Mouse (Mus musculus) hindlimb bud, embryonic 11.5 days (tissue): ENCODE results near the gene Mastl.

Experiments used
- DNase-seq: peaks from one replicate; pipeline ENCODE4 v3.0.0-alpha.2; 2012; ENCODE audit warnings: low read depth, low spot score; ENCODE audit errors: extremely low spot score

The Mastl gene

DNA sequence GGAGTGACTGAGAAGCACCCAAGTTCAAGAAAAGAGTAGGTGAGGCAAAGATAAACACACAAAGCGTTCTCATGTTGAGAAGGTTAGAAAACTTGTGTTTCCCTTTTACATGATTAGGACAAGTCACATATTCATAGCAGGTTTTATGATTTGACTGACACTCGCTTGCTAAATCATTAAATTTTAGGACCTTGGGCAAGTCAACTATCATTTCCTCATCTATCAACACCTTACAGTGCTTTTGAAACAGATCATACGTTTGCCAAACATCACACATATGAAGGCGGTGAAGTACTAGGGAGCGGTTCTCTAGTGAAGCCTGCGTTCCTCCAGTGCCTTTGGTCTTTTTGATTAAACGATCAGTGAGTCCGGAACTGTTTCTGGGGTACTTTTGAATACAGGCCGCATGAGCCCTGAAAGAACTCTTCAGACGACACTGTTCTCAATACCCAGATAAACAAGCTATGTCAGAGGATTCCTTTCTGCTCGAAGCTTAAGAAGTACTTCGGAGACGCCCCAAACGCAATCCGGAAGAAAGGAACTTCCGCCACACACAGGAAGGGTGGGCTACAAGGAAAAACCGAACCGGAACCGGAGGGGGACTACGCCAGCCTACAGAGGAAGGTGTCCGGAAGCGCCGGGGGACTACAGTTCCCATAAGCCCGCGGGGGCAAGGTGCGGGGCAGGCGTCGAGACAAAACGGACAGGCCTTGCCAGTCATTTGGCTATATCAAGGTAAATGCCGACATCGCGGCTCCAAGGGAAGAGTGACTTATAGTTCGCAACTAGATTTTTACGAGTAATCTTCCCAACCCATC is 88.1 kb downstream of the Mastl start, which contains the start of gene Acbd5:
TSS of gene Acbd5 (plus strand) at position 616 of the 818 bp plus-strand sequence.
- peak; percentile 79 for DNase-seq
